Mouse (Mus musculus) hindbrain, embryonic 16.5 days (tissue): ENCODE data around the gene Hes2. TPM values are rescaled to one million over a fixed set of nuclear protein-coding genes. Genes with fewer than 3 reads are reported as not detected.
A peak's percentile ranks its signal among the peaks of the same experiment; 100 is the strongest.

Experiments
- ATAC-seq: fragments of 200-750 bp; cut with Nextera tagmentation; 2 replicates; pipeline ENCODE4 v1.8.0; 2017; ENCODE audit warnings: moderate TSS enrichment, moderate library complexity
- H3K27ac ChIP-seq: fragments of 300-500 bp; sonication (generic); 2 replicates; pipeline ENCODE4 v1.5.1; 2014; ENCODE audit warnings: low read depth, mild to moderate bottlenecking, control low read depth, low read length, moderate library complexity
- H3K27me3 ChIP-seq: fragments of 300-500 bp; sonication (generic); replicated peaks from 2 replicates; pipeline ENCODE4 v1.6.1; 2014; ENCODE audit warnings: low read length; ENCODE audit not compliant: control insufficient read depth, insufficient read depth
- H3K36me3 ChIP-seq: fragments of 300-500 bp; sonication (generic); 2 replicates; pipeline ENCODE4 v1.6.1; 2014; ENCODE audit warnings: mild to moderate bottlenecking, low read length, moderate library complexity, mixed read lengths; ENCODE audit not compliant: control insufficient read depth, insufficient read depth
- H3K4me1 ChIP-seq: fragments of 300-500 bp; sonication (generic); 2 replicates; pipeline ENCODE4 v1.6.1; 2014; ENCODE audit warnings: low read depth, low read length; ENCODE audit not compliant: control insufficient read depth, insufficient read depth
- H3K4me2 ChIP-seq: fragments of 300-500 bp; sonication (generic); 2 replicates; pipeline ENCODE4 v1.6.1; 2014; ENCODE audit warnings: mild to moderate bottlenecking, low read length, control low read depth, moderate library complexity
- H3K4me3 ChIP-seq: fragments of 300-500 bp; sonication (generic); 2 replicates; pipeline ENCODE4 v1.5.1; 2014; ENCODE audit warnings: mild to moderate bottlenecking, low read length, control low read depth, moderate library complexity
- H3K9ac ChIP-seq: fragments of 300-500 bp; sonication (generic); 2 replicates; pipeline ENCODE4 v1.6.1; 2014; ENCODE audit warnings: low read depth, mild to moderate bottlenecking, control low read depth, low read length, moderate library complexity
- H3K9me3 ChIP-seq: fragments of 300-500 bp; sonication (generic); 2 replicates; pipeline ENCODE4 v1.6.1; 2014; ENCODE audit warnings: mild to moderate bottlenecking, low read length, moderate library complexity; ENCODE audit not compliant: control insufficient read depth
- WGBS: fragments of 180-500 bp; shearing (Covaris S2); extraction: QIAGEN DNeasy Blood & Tissue Kit; methylation state at CpG from one replicate; pipeline ENCODE4 v1.1.7; 2014; 5-methylcytosine and 5-hydroxymethylcytosine counted together
- polyA plus RNA-seq: library from polyadenylated mRNA; unstranded; fragments of >200 nt; fragmentation: Nextera tagmentation; extraction: Ambion mirVana; gene quantifications from 2 replicates; pipeline ENCODE4 v1.2.1, GENCODE M21; 2015

The Hes2 gene
- polyA plus RNA-seq, 1 experiment from 2014 or later = not detected

DNA sequence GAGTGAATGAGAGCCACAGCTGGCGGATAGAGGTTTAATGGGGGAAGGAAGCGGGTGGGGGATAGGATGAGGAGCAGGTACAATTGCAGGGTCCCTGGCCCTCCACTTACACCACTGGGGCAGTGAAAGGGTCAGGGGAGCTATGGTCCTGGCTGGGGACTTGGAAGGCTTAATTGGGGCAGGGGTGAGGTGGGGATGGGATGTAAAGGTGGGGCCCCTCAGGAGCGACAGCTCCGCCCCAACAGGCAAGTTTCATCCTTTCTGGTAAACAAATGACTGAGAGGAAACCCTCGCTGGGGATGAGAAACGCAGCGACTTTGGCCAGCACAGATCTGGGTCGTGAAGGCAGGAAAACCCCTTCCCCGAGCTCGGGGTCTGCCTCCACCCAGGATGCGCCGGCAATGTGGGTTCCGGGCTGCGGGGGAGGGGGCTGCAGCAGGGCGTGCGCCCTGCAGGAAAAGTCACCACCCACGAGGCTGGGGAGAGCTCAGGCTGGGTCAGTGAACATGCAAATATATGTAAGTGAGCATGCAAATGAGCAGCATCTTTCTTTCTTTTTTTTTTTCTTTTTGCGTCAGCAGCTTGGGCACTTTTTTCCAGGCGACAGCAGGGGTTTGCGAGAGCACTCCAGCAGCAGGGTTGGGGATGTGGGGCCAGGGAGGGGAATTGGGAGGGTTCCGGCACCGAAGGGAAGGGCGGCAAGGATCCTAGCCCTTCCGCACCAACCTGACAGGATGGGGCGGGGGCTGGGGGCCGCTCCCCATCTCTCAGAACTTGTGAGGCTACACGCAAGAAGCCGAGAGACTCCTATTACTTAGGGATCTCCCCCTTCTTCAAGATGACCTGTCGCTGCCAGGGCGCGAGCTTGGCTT is 38.1 kb upstream of the Hes2 start:
- Histone ChIP-seq H3K9ac (no peak overlapping the region), H3K27me3 (peaks cover 90% of the 10 kb centered on the region), H3K9me3 (no peaks in the 10 kb centered on the region), H3K36me3 (no peaks in the 10 kb centered on the region), H3K27ac (no peak overlapping the region), H3K4me2 (peak overlapping the region; percentile 25; the same call in 1 of the 2 replicates), H3K4me1 (peaks cover 31% of the 10 kb centered on the region), H3K4me3 (peak overlapping the region; percentile 16; the same call in 1 of the 2 replicates)
- no peak for ATAC-seq
- whole genome bisulfite sequencing = 4% methylated on average over 31 of the region's 31 CpGs

DNA sequence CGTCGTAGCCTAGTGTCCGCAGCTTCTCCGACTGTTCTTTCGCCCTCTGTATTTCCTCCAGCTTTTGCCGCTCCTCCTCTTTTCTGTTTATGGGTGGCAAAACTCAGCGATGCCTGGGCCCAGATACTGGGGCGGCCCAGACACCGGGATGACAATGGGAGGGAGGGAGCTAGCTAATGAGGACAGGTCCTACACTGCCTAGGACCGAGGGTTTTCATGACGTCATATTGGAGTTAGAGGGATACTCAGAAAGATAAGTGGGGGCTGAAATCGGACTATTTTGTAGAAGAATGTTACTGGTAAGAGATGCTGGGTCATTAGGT is 37.5 kb upstream of the Hes2 start:
- H3K27ac ChIP-seq = no peak overlapping the region
- peaks cover 31% of the 10 kb centered on the region for H3K4me1 ChIP-seq
- no peak overlapping the region; the same call in 1 of the 2 replicates for H3K4me3 ChIP-seq
- H3K4me2 ChIP-seq = peak overlapping the region; percentile 25; the same call in 1 of the 2 replicates
- no peak for ATAC-seq
- WGBS = 3% methylated on average over 12 of the region's 12 CpGs
- H3K27me3 ChIP-seq = peaks cover 92% of the 10 kb centered on the region
- no peaks in the 10 kb centered on the region for H3K9me3 ChIP-seq
- no peaks in the 10 kb centered on the region for H3K36me3 ChIP-seq
- no peak overlapping the region for H3K9ac ChIP-seq

DNA sequence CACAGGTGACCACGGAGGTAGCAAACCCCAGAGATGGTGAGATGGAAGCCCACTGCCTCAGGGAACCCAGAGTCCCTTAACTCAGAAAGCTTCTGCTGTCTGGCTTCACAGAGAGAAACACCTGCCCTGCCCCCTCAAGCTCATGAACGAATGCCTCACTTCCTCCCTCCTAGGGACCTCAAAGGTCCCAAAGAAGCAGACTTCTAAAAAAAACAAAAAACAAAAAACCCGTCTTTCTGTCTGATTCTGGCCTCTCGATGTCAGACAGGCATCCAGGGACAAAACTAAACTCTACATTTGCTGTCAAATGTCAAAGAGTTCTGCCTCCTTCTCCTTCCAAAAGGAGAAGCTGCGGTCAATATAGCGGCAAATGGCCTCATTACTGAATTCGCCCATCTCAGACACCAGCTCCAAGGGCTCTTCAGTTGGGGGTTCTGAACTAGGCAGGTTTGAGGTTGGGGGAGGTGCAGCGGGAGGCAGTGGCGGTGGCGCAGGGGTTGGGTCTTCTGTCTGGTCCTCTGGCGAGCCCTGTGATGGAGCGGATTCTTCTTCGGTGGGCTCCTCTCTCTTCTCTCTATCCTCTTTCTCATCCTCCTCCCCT is 34.2 kb upstream of the Hes2 start:
- Histone ChIP-seq H3K27ac (no peak overlapping the region), H3K4me1 (peaks cover 35% of the 10 kb centered on the region), H3K9ac (no peak overlapping the region), H3K36me3 (no peaks in the 10 kb centered on the region), H3K4me3 (no peak overlapping the region), H3K9me3 (no peaks in the 10 kb centered on the region), H3K4me2 (no peak overlapping the region), H3K27me3 (peaks cover 90% of the 10 kb centered on the region)
- 7% methylated on average over 12 of the region's 13 CpGs for WGBS
- ATAC-seq = no peak

DNA sequence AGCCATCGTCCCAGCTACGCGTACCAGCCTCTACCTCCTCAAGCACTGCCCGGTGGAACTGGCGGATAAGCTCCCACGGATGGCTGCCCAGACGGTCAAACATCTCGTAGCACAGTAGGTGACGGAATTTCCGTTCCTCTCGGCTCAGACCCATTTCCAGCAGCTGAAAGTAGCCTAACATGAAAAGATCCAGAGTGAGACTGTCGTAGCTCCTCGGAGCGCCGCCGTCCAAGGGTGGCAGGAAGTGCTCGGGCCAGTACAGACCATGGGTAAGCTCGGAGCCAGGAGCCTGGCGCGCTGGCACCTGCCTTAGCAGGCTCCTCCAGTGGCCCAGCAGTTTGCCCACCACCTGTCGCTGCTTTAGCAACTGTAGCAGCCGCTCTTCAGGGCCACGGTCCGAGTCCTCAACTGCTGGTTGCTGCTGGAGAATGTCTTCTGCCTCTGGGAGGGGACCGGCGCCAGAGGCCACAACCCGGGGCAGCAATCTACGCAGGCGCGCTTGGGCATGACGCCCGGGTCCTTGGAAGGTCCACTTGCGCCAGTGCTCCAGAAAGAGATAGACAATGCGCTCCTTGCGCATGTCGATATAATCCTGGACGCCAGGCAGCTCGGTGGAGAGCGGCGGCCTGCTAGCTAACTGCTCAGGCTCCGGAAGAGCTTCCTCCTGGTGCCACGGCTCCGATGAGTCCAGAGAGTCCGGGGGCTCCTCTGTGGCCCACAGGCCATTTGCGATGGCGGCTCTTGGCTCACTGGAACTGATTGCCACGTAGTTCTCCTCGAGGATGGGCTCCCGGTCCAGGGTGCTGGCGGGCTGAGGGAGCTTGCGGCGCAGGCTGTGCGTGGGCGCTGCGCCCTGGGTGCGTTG is 33.3 kb upstream of the Hes2 start:
- Histone ChIP-seq H3K27ac (no peak overlapping the region), H3K9ac (peak overlapping the region; percentile 61), H3K27me3 (peaks cover 90% of the 10 kb centered on the region), H3K4me2 (peak overlapping the region; percentile 54), H3K36me3 (no peaks in the 10 kb centered on the region), H3K4me3 (peak overlapping the region; percentile 34), H3K9me3 (no peaks in the 10 kb centered on the region), H3K4me1 (peaks cover 25% of the 10 kb centered on the region)
- WGBS = 4% methylated on average over 52 of the region's 56 CpGs
- no peak for ATAC-seq

DNA sequence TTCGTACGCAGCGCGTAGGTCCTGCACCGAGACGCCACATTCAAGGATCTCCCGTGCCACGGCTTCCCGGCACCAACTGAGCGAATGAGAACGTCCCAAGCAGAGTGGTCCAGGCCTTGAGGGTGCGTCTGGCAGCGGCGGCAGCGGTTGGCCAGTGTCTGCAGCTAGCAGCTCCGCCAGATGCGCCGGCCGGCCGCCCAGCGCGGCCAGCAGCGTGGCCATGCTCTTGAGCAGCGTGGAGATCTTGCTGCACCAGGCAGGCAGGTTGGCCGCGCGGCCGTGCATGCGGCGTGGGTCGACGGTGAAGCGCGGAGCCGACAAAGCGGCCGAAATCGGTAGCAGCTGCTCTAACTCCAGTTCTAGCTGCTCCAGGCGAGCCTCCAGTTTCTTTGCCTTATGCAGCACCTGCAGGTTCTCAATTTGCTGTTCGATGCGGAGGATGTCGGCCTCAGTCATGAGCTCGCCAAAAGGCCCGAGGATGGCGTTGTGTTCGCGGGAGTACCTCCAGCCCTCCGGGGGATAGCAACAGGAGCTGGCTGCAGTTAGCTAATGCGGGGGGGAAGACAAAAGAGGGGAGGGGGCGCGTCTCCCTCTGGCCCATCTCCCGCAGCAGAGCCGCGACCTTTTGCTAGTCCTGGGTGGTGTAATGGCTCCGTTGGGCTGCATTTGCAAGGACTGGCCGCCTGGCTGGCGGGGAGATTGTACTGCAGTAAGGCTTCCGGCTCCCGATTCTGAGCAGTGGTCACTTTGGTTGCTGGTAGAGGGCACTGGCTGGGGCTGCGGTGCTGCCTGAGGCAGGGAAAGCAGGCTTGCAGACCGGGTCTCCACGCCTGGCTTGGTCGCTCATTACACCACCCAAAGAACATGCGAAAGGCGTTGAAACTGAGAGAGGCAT is 32.4 kb upstream of the Hes2 start:
- Histone ChIP-seq H3K4me3 (peak overlapping the region; percentile 34), H3K27me3 (peaks cover 88% of the 10 kb centered on the region), H3K4me1 (peaks cover 25% of the 10 kb centered on the region), H3K36me3 (no peaks in the 10 kb centered on the region), H3K9me3 (no peaks in the 10 kb centered on the region), H3K9ac (peak overlapping the region; percentile 61), H3K4me2 (peak overlapping the region; percentile 54), H3K27ac (no peak overlapping the region)
- ATAC-seq = no peak
- WGBS = 3% methylated on average over 60 of the region's 65 CpGs

DNA sequence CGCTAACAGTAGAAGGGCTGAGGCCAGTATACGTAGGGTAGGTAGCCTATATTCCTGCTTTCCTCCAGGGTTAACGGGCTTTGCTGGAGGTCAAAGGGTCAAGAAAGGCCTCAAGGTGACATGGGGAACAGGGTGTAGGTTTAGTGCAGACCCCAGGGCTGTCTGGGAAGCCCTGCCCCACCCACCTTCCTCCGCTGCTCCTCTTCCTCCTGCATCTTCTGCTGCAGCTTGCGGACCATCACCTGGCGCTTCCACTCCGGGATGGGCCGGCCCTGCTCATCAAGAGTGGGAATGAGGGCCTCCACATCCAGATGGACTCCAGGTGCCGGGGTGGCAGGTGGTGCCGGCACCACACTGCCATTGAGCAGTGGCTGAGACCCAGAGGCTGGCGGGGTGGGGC is 30.8 kb upstream of the Hes2 start:
- no peak overlapping the region for H3K4me3 ChIP-seq
- peaks cover 87% of the 10 kb centered on the region for H3K27me3 ChIP-seq
- H3K4me1 ChIP-seq = peaks cover 28% of the 10 kb centered on the region
- H3K9ac ChIP-seq = no peak overlapping the region
- WGBS = 79% methylated on average over 11 of the region's 11 CpGs
- H3K4me2 ChIP-seq = no peak overlapping the region
- H3K36me3 ChIP-seq = no peaks in the 10 kb centered on the region
- H3K9me3 ChIP-seq = no peaks in the 10 kb centered on the region
- ATAC-seq = no peak
- H3K27ac ChIP-seq = no peak overlapping the region

DNA sequence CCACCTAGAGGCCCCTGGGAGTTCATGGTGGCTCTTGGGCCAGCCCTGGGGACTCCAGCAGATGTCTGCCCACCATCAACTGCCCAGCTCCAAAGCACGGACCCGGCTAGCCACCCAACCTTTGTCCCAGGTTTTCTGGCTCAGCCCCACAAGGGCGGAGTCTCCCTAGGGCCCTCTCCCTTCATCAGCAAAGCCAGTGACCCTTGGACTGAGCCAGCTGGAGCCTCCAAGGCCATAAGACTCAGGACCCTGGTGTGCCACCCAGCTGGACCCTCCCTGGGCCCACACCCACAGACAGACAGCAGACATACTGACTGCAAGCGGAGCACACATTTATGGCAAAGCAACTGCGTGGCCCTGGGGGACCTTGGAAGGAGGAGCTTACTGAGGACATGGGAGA is 29.9 kb upstream of the Hes2 start:
- WGBS = 60% methylated on average over 5 of the region's 5 CpGs
- Histone ChIP-seq H3K36me3 (no peaks in the 10 kb centered on the region), H3K9me3 (no peaks in the 10 kb centered on the region), H3K4me3 (no peak overlapping the region), H3K27ac (no peak overlapping the region), H3K4me2 (no peak overlapping the region), H3K4me1 (peaks cover 28% of the 10 kb centered on the region), H3K9ac (no peak overlapping the region), H3K27me3 (peaks cover 85% of the 10 kb centered on the region)
- no peak for ATAC-seq

DNA sequence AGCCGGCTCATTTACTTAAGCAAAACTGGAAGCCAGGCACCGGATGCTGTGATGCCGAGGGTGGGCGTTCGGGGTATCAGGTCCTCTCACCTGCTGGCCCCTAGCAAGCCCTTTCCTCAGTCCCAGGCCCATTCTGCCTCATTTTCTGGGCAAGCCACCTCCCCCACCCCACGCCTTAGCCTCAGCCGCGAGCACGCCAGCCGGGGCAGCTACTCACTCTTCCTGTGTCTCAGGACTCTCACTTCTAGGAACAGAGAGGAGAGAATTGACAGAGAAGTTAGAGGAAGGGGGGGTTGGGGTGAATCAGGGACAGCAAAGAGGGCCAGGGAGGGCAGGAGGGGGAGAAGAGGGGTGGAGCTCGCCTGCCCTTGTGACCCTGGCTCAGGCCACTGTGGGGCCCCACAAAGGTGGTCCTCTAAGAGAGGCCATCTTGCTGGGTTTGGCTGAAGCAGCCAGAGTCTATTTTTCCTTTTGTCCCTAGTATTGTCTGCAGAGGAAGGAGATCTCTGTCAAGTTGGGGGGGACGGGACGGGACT is 29.2 kb upstream of the Hes2 start:
- ATAC-seq = no peak
- H3K9me3 ChIP-seq = no peaks in the 10 kb centered on the region
- no peak overlapping the region for H3K4me3 ChIP-seq
- H3K27me3 ChIP-seq = peaks cover 85% of the 10 kb centered on the region
- WGBS = 30% methylated on average over 13 of the region's 13 CpGs
- no peak overlapping the region for H3K4me2 ChIP-seq
- H3K9ac ChIP-seq = no peak overlapping the region
- peaks cover 28% of the 10 kb centered on the region for H3K4me1 ChIP-seq
- no peak overlapping the region for H3K27ac ChIP-seq
- no peaks in the 10 kb centered on the region for H3K36me3 ChIP-seq
